Mouse (Mus musculus) left cerebral cortex, adult 2 months (tissue): ENCODE data around the gene Hist1h2af. TPM values are rescaled to one million over a fixed set of nuclear protein-coding genes. Genes with fewer than 3 reads are reported as not detected.

Experiments used
- DNase-seq, 2 experiments: peaks; one replicate each; pipeline ENCODE4 v3.0.0; 2021 to 2022; ENCODE audit warnings: low spot score in 2 of 2, mixed read lengths in 1 of 2; ENCODE audit errors: extremely low spot score in 1 of 2
- H3K27ac ChIP-seq: fragments of 200-600 bp; 2 replicates; pipeline ENCODE4 v1.8.1; 2022
- H3K4me3 ChIP-seq: fragments of 200-600 bp; 2 replicates; pipeline ENCODE4 v1.8.1; 2022
- CTCF ChIP-seq: fragments of 200-600 bp; IDR thresholded peaks from 2 replicates; pipeline ENCODE4 v1.8.1; 2022; ENCODE audit warnings: antibody characterized with exemption, mild to moderate bottlenecking, moderate library complexity
- intact Hi-C: fragments of 180-260 bp; cut with DNase I; formaldehyde crosslinking; loops from one replicate; pipeline ENCODE4 v1.15.1; 2025
- total RNA-seq, 2 experiments: library from RNA; stranded (reverse); gene quantifications; 2 replicates each; pipeline ENCODE4 v1.2.3; 2021

Gene Hist1h2af
- total RNA-seq, 2 experiments from 2014 or later: 2.4 to 4.4 TPM

DNA sequence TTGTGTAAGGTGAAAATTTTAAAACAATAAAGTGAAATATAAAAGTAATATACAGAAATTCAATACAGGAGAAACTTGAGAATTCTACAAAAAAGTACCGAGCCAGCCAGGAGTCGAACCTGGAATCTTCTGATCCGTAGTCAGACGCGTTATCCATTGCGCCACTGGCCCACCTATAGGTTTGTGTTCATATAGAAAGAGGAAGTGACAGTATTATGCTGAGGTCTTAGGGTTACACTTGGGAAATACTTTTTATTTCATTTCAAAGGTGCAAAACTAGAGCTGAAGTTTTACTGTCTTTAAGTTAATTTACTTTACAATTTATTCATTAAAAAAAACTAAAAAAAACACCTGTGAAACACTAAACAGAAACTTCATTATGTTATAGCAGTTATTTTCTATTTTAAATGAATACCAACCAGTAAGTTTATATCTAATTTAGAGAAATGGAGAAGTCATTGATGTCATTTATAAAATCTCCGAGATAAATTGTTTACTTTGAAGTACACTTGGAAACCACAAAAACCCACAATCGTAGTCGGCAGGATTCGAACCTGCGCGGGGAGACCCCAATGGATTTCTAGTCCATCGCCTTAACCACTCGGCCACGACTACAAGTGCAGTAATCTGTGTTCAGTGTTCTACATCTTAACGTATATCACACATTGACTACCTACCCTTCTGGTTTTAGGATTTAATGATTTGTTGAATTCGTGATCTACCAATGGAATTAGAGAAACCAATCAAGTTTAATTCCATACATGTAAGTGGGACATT is 33.1 kb upstream of the Hist1h2af start:
- H3K4me3 ChIP-seq: no peak overlapping the region
- no peak for TF ChIP-seq CTCF
- intact Hi-C loops: loop anchor here (2.0 to 5.0 kb wide), 2 partner anchors 16 to 48 kb away; no protein-coding TSS in a partner anchor
- peak; percentile 79 to 85 for DNase-seq
- no peak overlapping the region for H3K27ac ChIP-seq

DNA sequence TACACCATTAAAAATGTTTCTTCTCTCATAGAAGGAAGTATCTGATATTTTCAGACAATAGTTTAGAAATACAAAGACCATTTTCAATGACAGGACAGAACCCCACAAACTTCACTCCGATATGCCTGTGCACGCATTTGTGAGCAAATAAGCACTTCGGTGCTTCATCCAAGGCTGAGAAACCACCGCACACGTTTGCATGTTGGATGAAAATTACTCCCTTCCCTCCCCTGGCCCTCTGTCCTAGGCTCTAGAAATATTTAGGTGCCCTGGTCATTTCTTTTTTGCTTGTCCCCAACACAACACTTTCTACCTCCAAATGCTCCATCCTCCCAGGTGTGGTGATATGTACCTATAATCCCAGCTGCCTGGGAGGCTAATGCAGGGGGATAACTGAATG is 32.2 kb upstream of the Hist1h2af start:
- TF ChIP-seq CTCF: no peak
- H3K4me3 ChIP-seq: no peak overlapping the region
- intact Hi-C loops: loop anchor here (2.0 to 5.0 kb wide), 2 partner anchors 15 to 49 kb away; no protein-coding TSS in a partner anchor
- no peak for DNase-seq
- H3K27ac ChIP-seq: no peak overlapping the region

DNA sequence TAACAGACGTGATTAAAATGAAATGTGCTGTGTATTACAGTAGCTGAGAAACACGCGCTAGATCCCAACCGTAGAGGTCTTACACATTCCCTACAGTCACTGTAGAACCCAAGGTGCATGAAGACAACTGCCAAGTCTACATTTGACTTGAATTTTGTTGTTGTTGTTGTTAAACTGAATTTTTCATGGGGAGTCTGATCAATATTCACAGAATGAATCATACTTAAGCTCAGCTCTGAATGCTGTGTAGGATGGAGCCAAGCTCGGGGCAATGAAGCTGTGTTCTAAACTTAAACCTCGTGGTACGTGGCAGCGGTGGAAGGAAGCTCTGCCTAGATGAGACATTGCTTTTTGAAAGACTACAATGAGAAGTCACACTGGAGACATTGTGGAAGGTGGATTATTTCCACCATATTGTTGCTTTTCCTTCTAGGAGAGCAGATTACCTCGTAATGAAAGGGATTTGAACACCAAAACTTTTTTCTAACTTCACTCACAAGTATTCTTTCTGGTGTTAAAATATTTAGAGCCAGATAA is 31.6 kb upstream of the Hist1h2af start:
- Histone ChIP-seq H3K4me3 (no peak overlapping the region), H3K27ac (no peak overlapping the region)
- no peak for DNase-seq
- intact Hi-C loops: loop anchor here (5.0 kb wide), 1 partner anchor 50 kb away; no protein-coding TSS in a partner anchor
- TF ChIP-seq CTCF: no peak

DNA sequence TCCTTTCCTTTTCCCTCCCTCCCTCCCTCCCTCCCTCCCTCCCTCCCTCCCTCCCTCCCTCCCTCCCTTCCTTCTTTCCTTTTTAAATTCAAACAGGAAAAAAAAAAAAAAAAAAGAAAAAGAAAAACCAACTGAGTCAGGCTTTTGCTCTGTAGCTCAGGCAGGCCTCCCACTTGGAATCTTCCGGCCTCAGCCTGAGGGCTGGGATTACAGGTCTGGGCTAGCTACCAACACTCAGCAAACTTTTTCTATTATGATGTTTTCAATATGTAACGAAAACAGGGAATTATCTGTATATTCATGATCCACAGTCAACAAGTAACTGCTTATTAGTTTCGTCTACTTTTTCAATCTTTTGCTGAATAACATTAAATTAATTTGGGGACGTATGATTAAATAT is 30.8 kb upstream of the Hist1h2af start:
- H3K27ac ChIP-seq: no peak overlapping the region
- no peak for DNase-seq
- no peak overlapping the region for H3K4me3 ChIP-seq
- TF ChIP-seq CTCF: no peak
- intact Hi-C loops: loop anchor here (5.0 kb wide), 1 partner anchor 51 kb away; no protein-coding TSS in a partner anchor

DNA sequence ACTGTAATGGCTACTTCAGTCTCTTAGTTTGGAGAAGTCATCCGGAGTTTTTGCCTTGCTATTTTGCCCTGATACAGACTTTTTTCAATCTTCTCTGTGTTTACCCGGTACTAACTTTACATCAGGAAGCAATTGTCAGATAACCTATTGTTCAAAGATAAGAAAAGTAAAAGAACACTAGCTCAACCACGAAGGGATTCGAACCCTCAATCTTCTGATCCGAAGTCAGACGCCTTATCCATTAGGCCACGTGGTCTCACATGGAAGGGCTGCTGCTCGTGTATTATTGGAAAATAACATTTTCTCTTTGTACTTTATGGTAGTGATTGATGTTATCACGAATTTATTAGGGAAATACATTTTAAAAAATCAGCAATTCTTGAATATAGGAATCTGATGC is 29.9 kb upstream of the Hist1h2af start:
- peak; percentile 53 to 63 for DNase-seq
- no peak for TF ChIP-seq CTCF
- intact Hi-C loops: loop anchor here (5.0 kb wide), 1 partner anchor 51 kb away; no protein-coding TSS in a partner anchor
- Histone ChIP-seq H3K27ac (no peak overlapping the region), H3K4me3 (no peak overlapping the region)

DNA sequence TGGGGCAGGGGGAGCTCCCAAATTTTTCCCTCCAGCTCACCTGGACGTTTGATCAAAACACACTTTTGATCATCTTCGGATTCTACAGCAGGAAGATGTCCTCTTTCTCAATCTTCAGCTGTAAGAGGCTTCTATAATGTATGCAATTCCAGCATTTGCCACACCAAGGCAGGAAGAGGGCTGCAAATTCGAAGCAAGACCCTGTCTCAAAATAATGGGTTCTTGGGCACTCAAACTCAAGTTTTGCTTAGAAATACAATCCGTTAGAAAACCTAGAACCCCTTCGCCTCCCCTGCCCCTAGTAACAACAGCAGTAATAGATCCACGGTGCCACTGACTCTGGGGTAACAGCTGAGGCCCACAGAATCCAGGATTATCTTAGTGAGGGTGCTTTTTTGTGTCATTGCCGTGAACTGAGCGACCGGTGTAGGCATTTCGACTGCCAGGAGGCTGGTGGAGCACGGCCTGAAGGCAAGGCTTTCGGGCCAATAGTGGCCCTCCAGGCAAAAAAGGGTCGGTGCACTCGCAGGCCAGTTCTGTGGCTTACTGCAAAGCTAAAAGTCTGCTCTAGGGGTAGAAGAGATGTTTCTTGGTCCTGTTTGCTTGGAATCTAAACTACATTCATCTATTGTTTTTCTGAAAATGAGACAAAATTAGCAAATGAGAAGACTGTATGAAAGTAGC is 27.9 kb upstream of the Hist1h2af start:
- no peak overlapping the region for H3K27ac ChIP-seq
- H3K4me3 ChIP-seq: no peak overlapping the region

DNA sequence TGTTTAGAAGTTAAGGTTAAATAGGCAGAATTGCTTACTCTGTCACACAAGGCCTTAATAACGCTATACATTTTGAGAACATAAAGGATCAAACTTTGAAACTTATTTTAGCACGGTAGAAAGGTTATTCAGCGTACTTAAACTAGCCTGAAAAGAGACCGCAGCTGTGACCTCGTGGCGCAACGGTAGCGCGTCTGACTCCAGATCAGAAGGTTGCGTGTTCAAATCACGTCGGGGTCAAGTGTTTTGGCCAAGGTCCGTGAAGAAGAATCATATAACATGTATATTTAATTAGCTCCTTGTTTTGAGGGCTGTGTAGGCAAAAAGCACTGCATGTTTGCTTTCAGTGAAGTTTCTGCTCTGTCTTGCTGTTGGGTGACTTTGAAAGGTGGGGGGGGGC is 27.4 kb upstream of the Hist1h2af start:
- no peak for DNase-seq
- Histone ChIP-seq H3K4me3 (no peak overlapping the region), H3K27ac (no peak overlapping the region)
- no peak for TF ChIP-seq CTCF
- intact Hi-C loops: no loop called here

More for the DNA sequence above, 27.9 kb upstream of the Hist1h2af start:
- intact Hi-C loops: no loop called here
- DNase-seq: no peak
- no peak; the same call in 1 of the 2 replicates for TF ChIP-seq CTCF

DNA sequence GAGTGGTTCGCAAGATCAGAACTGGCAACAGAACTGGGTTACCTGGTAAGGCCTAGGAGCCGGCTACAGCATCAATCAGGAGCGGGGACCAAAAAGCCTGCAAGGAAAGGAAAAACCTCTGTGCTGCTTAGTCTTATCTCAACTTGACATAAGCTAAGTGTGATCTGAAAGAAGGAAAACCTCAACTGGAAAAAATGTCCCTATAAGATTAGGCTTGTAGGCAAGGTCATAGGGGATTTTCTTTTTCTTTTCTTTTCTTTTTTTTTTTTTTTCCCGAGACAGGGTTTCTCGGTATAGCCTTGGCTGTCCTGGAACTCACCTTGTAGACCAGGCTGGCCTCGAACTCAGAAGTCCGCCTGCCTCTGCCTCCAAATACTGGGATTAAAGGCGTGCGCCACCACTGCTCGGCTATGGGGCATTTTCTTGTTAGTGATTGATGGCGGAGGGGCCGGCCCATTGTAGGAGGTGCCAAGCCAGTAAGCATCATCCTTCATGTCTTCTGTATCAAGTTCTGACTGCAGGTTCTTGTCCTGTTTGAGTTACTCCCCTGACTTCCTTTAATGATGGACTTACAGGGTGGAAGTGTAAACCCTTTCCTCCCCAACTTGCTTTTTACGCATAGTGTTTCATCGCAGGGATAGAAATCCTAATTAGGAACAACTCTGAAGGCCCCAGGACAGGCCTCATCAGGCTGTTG is 26.7 kb upstream of the Hist1h2af start:
- no peak for TF ChIP-seq CTCF
- H3K27ac ChIP-seq: no peak overlapping the region
- no peak overlapping the region for H3K4me3 ChIP-seq
- intact Hi-C loops: no loop called here
- DNase-seq: no peak

DNA sequence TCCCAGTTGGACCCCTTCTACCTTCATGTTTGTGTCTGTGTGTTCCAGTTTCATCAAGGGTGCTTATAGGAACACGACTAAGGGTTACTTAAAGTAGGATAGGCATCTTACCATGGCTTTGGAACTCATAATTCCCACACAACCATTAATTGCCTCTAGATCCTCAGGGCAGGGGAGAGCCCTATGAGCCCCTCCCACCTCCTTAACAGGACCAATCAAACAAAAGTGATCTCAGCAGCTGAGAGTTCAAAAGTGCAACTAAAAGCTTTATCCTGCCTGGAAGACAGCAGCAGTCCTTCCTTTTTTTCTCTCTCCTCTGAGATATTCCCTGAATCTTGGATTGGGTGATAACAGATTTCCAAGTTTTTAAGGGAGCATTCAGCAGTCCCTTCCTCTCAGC is 23.6 kb upstream of the Hist1h2af start:
- Histone ChIP-seq H3K27ac (no peak overlapping the region), H3K4me3 (no peak overlapping the region)
- intact Hi-C loops: no loop called here
- no peak for DNase-seq
- TF ChIP-seq CTCF: no peak

DNA sequence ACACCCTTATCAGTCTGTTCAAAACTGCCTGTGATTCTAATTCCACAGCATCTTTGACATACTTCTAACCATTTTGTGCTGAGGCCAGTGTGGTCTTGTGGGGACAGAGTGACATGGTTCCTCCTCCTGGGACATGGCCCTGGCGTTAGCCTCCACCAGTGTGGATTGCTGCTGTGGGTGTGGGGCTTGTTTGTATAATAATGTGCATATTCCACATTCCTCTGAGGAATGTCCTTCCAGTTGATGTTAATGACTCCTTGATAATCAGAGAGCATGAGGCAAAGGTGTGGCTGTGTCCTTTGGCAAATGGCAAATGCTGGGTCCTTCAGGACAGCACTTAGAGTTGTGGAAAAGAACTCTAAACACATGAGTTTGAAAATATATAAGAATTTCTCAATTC is 20.2 kb upstream of the Hist1h2af start:
- Histone ChIP-seq H3K27ac (no peak overlapping the region), H3K4me3 (no peak overlapping the region)
- DNase-seq: no peak
- intact Hi-C loops: no loop called here
- no peak for TF ChIP-seq CTCF

DNA sequence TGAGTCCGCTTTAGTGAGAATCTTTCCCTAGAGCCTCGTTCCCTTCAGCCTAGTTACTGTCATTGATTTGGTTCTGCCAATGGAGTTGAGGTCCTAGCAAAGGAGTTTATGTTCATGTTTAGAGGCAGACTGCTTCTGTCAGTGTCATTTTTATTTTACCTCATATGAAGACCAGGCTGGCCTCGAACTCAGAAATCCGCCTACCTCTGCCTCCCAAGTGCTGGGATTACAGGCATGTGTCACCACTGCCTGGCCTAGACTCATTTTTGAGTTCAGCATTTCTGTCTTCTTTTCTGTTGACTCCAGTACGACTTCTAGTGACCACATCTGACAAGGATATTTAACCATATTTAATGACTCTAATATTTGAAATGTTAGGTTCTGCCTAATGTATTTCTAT is 18.4 kb upstream of the Hist1h2af start:
- no peak for TF ChIP-seq CTCF
- Histone ChIP-seq H3K27ac (no peak overlapping the region), H3K4me3 (no peak overlapping the region)
- intact Hi-C loops: loop anchor here (2.0 to 5.0 kb wide), 4 partner anchors 50 to 1488 kb away; partner anchors contain the start of gene Btn1a1
- DNase-seq: no peak
